ENCODE assay signal across 8 mouse cellular contexts in genomic region chr5:140736166-140736565, GRCm38 (mm10). TPM values are rescaled to one million over a fixed set of nuclear protein-coding genes. Genes with fewer than 3 reads are reported as not detected.
A peak's percentile ranks its signal among the peaks of the same experiment; 100 is the strongest.
DNase-seq lines count a peak whose midpoint lies in the region; ATAC-seq lines count a peak whose summit lies in the region.

No protein-coding gene starts in this region.

- H3K4me1 ChIP-seq in intestine, embryonic 14.5 days (replicated peaks; ENCODE audit: control insufficient read depth, insufficient read depth, low read length), result no peaks in the 10 kb centered on the region; the same call in 1 of the 2 replicates
- H3K4me1 ChIP-seq in intestine, embryonic 16.5 days (ENCODE audit: control insufficient read depth, insufficient read depth, low read length), result peaks cover 5% of the 10 kb centered on the region
- H3K4me1 ChIP-seq in limb, embryonic 15.5 days, result peaks cover 9% of the 10 kb centered on the region

- no peak for ATAC-seq in intestine, embryonic 14.5 days (replicated peaks; ENCODE audit: low FRiP score, low TSS enrichment, low read depth)
- no peak for ATAC-seq in intestine, embryonic 16.5 days
- peak; percentile 37 for ATAC-seq in activated CD4-positive, CD25-positive, alpha-beta regulatory T cell, adult 4 months
- ATAC-seq in limb, embryonic 15.5 days (ENCODE audit: insufficient number of reproducible peaks, low FRiP score, low TSS enrichment, low read depth), result no peak

- no peak overlapping the region for H3K27ac ChIP-seq in intestine, embryonic 14.5 days (ENCODE audit: low read depth)
- no peak overlapping the region for H3K27ac ChIP-seq in intestine, embryonic 16.5 days (ENCODE audit: low read length)
- H3K27ac ChIP-seq in limb, embryonic 15.5 days, result no peak overlapping the region

- no peaks in the 10 kb centered on the region for H3K36me3 ChIP-seq in intestine, embryonic 14.5 days (ENCODE audit: control insufficient read depth, insufficient read depth, low read length)
- H3K36me3 ChIP-seq in intestine, embryonic 16.5 days (ENCODE audit: control insufficient read depth, insufficient read depth, low read length), result no peaks in the 10 kb centered on the region
- no peaks in the 10 kb centered on the region for H3K36me3 ChIP-seq in limb, embryonic 15.5 days

- peak overlapping the region; percentile 65; the same call in 1 of the 2 replicates for H3K4me2 ChIP-seq in intestine, embryonic 14.5 days (ENCODE audit: low read length)
- no peak overlapping the region for H3K4me2 ChIP-seq in intestine, embryonic 16.5 days (ENCODE audit: low read depth, low read length)
- no peak overlapping the region for H3K4me2 ChIP-seq in limb, embryonic 15.5 days

- 0 out of 2 replicates have a peak, but pooled peaks cover 3% of the 10 kb centered on the region for H3K9me3 ChIP-seq in intestine, embryonic 14.5 days (ENCODE audit: control insufficient read depth, low read length)
- no peaks in the 10 kb centered on the region for H3K9me3 ChIP-seq in intestine, embryonic 16.5 days (ENCODE audit: control insufficient read depth, low read length)
- no peaks in the 10 kb centered on the region for H3K9me3 ChIP-seq in limb, embryonic 15.5 days

- no peak for DNase-seq in intestine, embryonic 14.5 days (ENCODE audit: low spot score)
- DNase-seq in CD4-positive, CD25-positive, alpha-beta regulatory T cell, adult 2 months (ENCODE audit: low read depth, low spot score), result peak; percentile 45
- DNase-seq in adrenal gland, adult 18-20 months (ENCODE audit: low spot score in 2 of 2), result no peak
- no peak for DNase-seq in adrenal gland, postnatal 10 days
- DNase-seq in layer of hippocampus, postnatal 10 days (ENCODE audit: low spot score in 2 of 2), result no peak

- H3K27me3 ChIP-seq in intestine, embryonic 14.5 days (replicated peaks; ENCODE audit: control insufficient read depth, insufficient read depth, low read length), result peaks cover 26% of the 10 kb centered on the region
- H3K27me3 ChIP-seq in intestine, embryonic 16.5 days (replicated peaks; ENCODE audit: control insufficient read depth, insufficient read depth, low read length), result peaks cover 9% of the 10 kb centered on the region; the same call in 1 of the 2 replicates
- peaks cover 33% of the 10 kb centered on the region for H3K27me3 ChIP-seq in limb, embryonic 15.5 days

- H3K4me3 ChIP-seq in intestine, embryonic 14.5 days (ENCODE audit: low read depth, low read length), result 0 out of 2 replicates have a peak overlapping the region, but pooled peaks have one; percentile 28
- H3K4me3 ChIP-seq in intestine, embryonic 16.5 days (ENCODE audit: low read length), result no peak overlapping the region; the same call in 1 of the 2 replicates
- peak overlapping the region; percentile 33; the same call in 1 of the 2 replicates for H3K4me3 ChIP-seq in limb, embryonic 15.5 days

- WGBS in intestine, embryonic 14.5 days, result 18% methylated on average over 11 of the region's 13 CpGs
- 19% methylated on average over 11 of the region's 13 CpGs for WGBS in intestine, embryonic 16.5 days
- 15% methylated on average over 13 of the region's 13 CpGs for WGBS in limb, embryonic 15.5 days

- no peak overlapping the region for H3K9ac ChIP-seq in intestine, embryonic 14.5 days (ENCODE audit: low read length)
- H3K9ac ChIP-seq in intestine, embryonic 16.5 days (ENCODE audit: low read depth, low read length), result no peak overlapping the region
- no peak overlapping the region for H3K9ac ChIP-seq in limb, embryonic 15.5 days

RNA-seq across cellular contexts. Expression of gene Amz1, which starts 12.2 kb away (rescaled TPM):
- 1.2 and 1.3 TPM in 2 replicates for polyA plus RNA-seq in intestine, embryonic 14.5 days (2014; fragmentation: Nextera tagmentation; extraction: Ambion mirVana)
- polyA plus RNA-seq in intestine, embryonic 16.5 days (2015; fragmentation: Nextera tagmentation; extraction: Ambion mirVana), result 1.4 and 1.5 TPM in 2 replicates
- under 1 TPM in 1 of 2 experiments, not detected in 1; 0.17 TPM for polyA plus RNA-seq in activated CD4-positive, CD25-positive, alpha-beta regulatory T cell, adult 4 months (2017; shearing (Covaris generic))
- polyA plus RNA-seq in limb, embryonic 15.5 days (2015; fragmentation: Nextera tagmentation; extraction: Ambion mirVana), result 1.5 and 2.3 TPM in 2 replicates
- 1 to 10 TPM in 1 of 2 experiments, under 1 TPM in 1; 0.17 to 1.5 TPM for total RNA-seq in adrenal gland, adult 18-20 months (2021)
- total RNA-seq in adrenal gland, postnatal 10 days (2021), result 1 to 10 TPM in 1 of 2 experiments, under 1 TPM in 1; 0.54 to 1.5 TPM
- 10 to 100 TPM; 27.1 to 28.8 TPM for total RNA-seq in layer of hippocampus, postnatal 10 days (2021)

RNA-seq across cellular contexts. Expression of gene Brat1, which starts 31.4 kb away (rescaled TPM):
- 15.9 and 16.5 TPM in 2 replicates for polyA plus RNA-seq in intestine, embryonic 14.5 days (2014; fragmentation: Nextera tagmentation; extraction: Ambion mirVana)
- 19.0 and 20.0 TPM in 2 replicates for polyA plus RNA-seq in intestine, embryonic 16.5 days (2015; fragmentation: Nextera tagmentation; extraction: Ambion mirVana)
- polyA plus RNA-seq in activated CD4-positive, CD25-positive, alpha-beta regulatory T cell, adult 4 months (2017; shearing (Covaris generic)), result 10 to 100 TPM; 10.3 to 15.2 TPM
- polyA plus RNA-seq in limb, embryonic 15.5 days (2015; fragmentation: Nextera tagmentation; extraction: Ambion mirVana), result 24.4 and 25.7 TPM in 2 replicates
- total RNA-seq in adrenal gland, adult 18-20 months (2021), result 10 to 100 TPM; 12.7 to 14.9 TPM
- 10 to 100 TPM; 15.4 to 17.0 TPM for total RNA-seq in adrenal gland, postnatal 10 days (2021)
- 10 to 100 TPM; 27.6 to 28.5 TPM for total RNA-seq in layer of hippocampus, postnatal 10 days (2021)

RNA-seq across cellular contexts. Expression of gene Iqce, which starts 34.0 kb away (rescaled TPM):
- polyA plus RNA-seq in intestine, embryonic 14.5 days (2014; fragmentation: Nextera tagmentation; extraction: Ambion mirVana), result 23.6 and 24.1 TPM in 2 replicates
- 16.7 and 18.2 TPM in 2 replicates for polyA plus RNA-seq in intestine, embryonic 16.5 days (2015; fragmentation: Nextera tagmentation; extraction: Ambion mirVana)
- polyA plus RNA-seq in activated CD4-positive, CD25-positive, alpha-beta regulatory T cell, adult 4 months (2017; shearing (Covaris generic)), result 10 to 100 TPM; 16.8 to 21.2 TPM
- 22.3 and 23.7 TPM in 2 replicates for polyA plus RNA-seq in limb, embryonic 15.5 days (2015; fragmentation: Nextera tagmentation; extraction: Ambion mirVana)
- 10 to 100 TPM; 11.4 to 14.3 TPM for total RNA-seq in adrenal gland, adult 18-20 months (2021)
- 10 to 100 TPM; 18.9 to 23.6 TPM for total RNA-seq in adrenal gland, postnatal 10 days (2021)
- 10 to 100 TPM; 53.7 to 54.5 TPM for total RNA-seq in layer of hippocampus, postnatal 10 days (2021)
